Mouse (Mus musculus) cerebellum, adult 8-10 months (tissue): ENCODE measurements around the gene Sv2b.

Experiments
- DNase-seq: peaks from one replicate; pipeline ENCODE4 v3.0.0; 2022

The Sv2b gene

DNA sequence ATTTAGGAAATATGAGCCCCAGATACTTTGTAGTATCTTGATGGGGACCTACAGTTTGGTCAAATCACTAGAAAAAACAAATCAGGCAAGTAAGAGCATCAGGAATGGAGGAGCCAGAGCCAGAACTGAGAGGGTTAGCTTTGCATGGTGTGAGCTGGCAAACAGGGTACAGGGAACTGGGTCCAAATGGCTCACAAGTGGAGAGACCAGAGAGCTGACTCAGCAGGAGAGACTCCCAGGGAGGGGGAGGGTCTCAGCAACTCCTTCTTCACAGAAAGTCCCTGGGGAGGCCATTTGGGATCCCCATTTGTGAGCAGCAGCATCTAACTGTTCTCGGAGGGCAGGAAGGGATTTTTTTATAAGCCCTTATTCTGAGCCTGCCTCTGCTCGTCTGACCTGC lies 18.5 kb downstream of the Sv2b start:
- DNase-seq: no peak

DNA sequence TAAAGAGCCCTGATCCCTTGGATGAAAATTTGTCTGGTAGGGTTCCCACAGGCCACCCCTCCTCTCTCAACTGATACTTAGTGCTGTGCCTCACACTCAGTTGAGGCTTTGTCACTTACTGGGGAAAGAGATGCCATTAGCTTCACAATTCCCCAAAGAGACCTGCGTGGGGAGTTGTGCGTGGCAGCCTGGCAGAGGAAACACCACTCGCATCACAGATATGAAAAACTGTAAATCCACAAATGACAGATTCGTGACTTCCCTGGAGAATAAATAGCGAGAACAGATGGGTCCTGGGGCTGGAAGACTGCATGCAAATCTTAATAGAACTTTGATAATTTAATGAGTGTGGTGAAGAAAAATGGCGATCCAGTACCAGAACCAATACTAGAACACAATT lies 21.8 kb downstream of the Sv2b start:
- DNase-seq: no peak

- peak; percentile 73 for DNase-seq
Measured at GRCm38 (mm10) chr7:75282951-75283350, 26.1 kb downstream of the Sv2b start.

GRCm38 (mm10) chr7:75282080-75282650 lies 26.9 kb downstream of the Sv2b start:
- no peak for DNase-seq

- DNase-seq: no peak
Measured at GRCm38 (mm10) chr7:75281106-75281505, 28.0 kb downstream of the Sv2b start.

DNA sequence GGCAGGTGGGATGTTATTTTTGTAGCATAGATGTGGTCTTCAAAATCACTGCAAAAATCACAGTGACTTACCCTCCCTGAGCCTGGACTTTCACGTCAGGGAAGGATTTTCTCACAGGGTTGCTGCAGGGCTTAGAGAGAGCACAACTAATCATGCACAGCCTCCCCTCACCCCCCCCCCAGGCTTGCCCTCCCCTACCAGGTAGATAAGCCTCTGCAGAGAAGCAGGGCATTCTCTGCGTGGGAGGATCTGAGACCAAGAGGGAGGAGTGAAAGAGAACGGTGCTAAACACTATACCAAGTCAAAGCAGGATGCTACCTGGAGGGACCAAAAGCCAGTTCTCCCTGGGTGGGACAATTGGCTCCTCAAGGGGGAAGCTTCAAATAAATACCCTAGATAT lies 31.2 kb downstream of the Sv2b start:
- DNase-seq: no peak

DNA sequence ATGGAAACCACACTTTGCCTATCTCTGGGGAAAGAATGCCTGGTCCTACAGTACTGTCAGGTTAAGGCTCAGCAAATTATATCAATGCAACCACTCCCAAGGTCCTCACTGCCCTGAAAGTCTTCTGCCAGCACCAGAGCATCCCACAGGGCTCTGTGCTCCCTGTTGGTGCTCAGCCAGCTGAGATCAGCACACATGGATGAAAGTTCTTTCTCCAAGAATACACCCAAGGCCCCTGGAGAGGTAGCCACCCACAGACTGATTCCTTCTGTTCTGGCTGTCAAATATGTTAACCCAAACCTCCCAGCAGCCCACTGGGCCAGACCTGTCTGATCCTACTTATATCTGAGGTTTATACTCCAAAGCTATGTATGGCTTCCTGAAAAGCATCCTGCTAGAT lies 32.3 kb downstream of the Sv2b start:
- DNase-seq: no peak

DNA sequence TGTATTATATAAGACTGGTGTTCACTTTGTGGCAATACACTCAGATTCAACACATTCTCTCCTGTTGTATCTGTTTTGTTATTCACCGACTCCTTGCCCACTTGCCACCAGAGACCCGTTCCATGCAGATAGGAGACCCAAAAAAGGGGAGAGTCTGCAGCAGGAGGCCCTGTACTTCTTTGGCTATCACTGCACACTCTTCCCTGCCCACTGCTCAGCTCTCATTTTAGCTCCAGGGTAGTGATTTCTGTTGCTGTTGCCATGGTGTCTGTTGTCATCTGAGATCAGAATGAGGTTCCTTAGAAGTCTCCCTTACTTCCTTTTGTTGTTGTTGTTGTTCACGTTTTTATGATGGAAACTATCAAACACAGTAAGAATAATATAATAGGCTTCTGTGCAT lies 34.5 kb downstream of the Sv2b start:
- DNase-seq: no peak

GRCm38 (mm10) chr7:75273633-75274032 lies 35.4 kb downstream of the Sv2b start:
- no peak for DNase-seq

GRCm38 (mm10) chr7:75271921-75272381 lies 37.1 kb downstream of the Sv2b start:
- DNase-seq: no peak

GRCm38 (mm10) chr7:75271306-75271705 lies 37.8 kb downstream of the Sv2b start:
- DNase-seq: no peak

DNA sequence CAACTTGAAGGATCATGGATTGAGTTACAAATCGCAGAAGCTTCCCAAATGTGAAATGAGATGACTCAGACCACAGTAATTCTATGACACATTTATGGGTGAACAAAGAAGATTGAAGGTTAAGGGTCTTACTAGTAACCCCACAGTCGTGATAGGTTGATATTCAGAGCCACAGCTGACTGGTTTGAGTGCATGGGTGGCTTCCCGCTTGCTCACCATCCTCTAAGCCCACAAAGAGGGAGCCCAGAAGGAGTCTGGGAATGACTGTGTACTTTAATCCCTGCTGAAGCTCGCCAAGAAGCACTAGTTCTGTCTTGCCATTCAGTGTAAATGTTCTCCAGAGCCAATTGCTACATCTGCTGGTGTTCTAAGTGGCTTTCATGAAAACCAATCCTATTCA lies 41.8 kb downstream of the Sv2b start:
- no peak for DNase-seq

GRCm38 (mm10) chr7:75265241-75265640 lies 43.8 kb downstream of the Sv2b start:
- peak; percentile 82 for DNase-seq

DNA sequence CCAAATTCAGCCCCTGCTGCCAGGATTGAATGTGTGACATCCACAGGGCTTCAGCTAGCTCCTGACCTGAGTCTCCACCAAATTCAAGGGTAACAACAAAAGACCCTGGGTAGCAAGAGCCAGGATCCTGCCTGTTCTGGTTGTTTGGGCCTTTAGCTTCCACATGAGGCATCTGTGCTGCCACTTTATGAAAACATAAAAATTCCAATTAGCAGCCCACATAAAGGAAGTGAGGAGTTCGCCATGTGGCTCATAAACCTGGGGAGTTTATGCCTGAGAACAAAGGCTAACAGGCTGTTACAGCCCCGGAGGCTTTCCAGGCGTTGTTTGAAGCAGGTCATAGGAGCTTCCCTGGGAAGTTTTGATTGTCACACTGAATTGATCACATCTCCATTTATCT lies 49.1 kb downstream of the Sv2b start:
- no peak for DNase-seq

DNA sequence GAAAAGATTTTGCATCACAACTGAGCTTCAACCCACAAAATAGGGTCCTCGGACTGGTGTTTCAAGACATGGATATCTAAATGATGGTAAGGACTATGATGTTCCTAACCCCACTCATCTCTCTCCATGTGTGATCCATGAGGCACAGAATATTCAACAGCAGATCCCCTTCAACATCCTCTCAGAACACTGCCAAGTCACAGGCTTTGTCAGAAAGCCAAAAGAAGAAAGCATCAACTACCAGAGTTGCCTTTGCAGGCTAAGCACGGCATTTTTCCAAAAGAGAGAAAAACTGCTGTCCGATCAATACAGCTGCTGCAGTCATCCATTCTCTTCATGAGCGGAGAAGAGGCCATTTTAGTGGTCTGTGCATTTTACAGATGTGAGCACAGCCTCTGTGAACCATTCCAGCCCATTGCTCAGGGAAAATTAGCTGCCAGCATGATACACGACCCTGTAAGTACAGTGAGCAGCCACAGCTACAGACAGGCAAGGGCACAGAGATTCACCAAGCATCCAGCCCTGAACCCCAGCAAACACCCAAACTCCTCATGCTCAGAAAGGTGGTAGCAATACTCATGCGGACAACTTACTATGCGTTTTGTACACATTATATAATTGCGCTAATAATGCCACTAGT lies 55.3 kb downstream of the Sv2b start:
- no peak for DNase-seq

- DNase-seq: no peak
Measured at GRCm38 (mm10) chr7:75240754-75241507, 68.1 kb downstream of the Sv2b start.

- no peak for DNase-seq
Measured at GRCm38 (mm10) chr7:75236386-75236785, 72.7 kb downstream of the Sv2b start.

DNA sequence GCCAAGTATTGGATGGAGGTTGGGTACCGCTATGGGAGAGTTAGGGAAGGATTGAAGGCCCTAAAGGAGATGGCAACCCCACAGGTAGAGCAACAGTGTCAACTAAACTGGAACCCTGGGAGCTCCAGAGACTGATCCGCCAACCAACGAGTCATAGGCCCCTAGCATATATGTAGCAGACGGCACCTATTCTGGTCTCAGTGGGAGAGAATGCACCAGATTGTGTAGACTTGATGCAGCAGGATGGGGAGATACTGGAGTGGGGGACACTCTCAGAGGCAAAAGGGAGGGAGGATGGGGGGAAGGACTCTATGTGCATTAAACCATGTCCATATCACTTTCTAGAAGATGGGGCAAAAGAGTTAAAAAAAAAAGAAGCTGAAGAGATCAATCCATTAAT lies 84.9 kb downstream of the Sv2b start:
- no peak for DNase-seq

DNA sequence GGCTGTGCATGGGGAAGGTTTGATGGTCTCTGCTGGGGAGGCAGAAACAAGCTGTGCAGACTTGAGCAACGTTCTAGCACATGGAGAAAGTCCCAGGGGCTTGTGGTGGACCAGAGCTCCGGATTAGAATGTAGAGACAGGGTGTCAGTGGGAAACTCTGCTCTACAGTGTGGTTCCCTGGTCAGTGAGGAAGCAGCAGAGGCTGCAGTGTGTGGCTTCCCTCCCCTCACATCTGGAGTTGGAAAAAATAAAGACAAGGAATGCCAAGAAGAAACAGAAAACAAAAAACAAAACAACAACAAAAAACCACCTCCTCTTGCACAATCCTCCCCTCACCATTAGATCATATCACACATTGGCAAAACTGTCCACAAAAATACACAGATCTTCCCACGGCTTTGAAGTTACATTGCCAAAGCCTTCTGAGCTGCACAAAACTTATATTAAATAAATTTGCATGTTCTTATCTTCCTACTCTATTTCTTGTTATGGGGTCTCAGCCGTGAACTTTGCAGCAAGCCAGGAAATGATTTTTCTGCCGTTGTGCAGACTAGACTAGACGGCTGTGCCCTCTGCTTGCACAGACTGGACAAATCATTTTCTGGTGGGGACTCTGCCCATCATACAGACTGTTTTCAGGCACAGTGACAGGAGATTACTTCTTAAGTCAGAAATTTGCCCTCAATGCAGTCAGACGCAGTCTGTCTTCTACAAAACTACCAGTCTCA lies 86.2 kb downstream of the Sv2b start:
- DNase-seq: no peak

- DNase-seq: no peak
Measured at GRCm38 (mm10) chr7:75220786-75221185, 88.3 kb downstream of the Sv2b start.

GRCm38 (mm10) chr7:75220296-75220695 lies 88.8 kb downstream of the Sv2b start:
- no peak for DNase-seq

- DNase-seq: no peak
Measured at GRCm38 (mm10) chr7:75216180-75216579, 92.9 kb downstream of the Sv2b start.

DNA sequence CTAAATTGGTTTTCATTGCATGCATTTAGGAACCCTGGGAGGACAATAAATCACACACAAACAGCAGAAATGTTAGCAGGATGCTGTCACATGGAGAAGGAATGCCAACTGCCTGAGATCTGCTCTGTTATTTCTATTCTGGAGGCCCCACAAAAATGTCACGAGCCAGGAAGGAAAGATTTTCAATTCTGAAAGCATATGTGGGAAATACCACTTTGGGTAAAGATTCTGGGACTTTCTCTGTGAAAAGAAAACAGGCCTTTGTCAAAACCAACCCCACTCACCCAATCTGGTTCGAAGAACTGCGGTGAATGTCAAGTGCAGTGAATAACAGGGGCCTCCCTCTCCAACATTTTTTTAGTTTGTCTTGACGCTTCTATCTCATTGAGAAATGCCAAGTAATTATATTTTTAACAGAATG lies 99.8 kb downstream of the Sv2b start:
- DNase-seq: peak; percentile 32
